Mouse (Mus musculus): ENCODE measurements around the gene Cacna1d. TPM values are rescaled to one million over a fixed set of nuclear protein-coding genes. Genes with fewer than 3 reads are reported as not detected.

Gene Cacna1d
- polyA plus RNA-seq, 1 experiment from 2014 or later: 2.2 TPM

DNA sequence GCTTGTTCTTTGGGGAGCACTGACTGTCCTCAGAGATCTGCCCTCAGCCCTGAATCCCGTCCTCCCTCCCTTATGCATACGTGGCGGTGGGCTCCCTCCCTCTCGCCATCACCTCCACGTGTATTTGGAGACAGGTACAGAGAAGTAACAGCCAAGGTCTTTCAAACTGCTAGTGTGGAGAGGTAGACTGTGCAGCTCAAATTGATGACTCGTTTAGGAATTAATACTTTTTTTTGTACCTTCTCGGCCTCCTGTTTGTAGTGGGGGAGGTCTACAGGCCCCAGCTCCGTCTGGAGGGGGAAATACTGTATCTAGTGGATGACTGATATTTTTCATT is 137.2 kb downstream of the Cacna1d start:
- 12% methylated on average over 8 of the region's 8 CpGs for WGBS
- Histone ChIP-seq H3K4me2 (replicated peaks; ENCODE audit: low read depth) (peak overlapping the region; percentile 83), H3K9me3 (ENCODE audit: control insufficient read depth, low read length) (no peaks in the 10 kb centered on the region), H3K27me3 (ENCODE audit: control insufficient read depth, insufficient read depth, low read length) (no peaks in the 10 kb centered on the region), H3K9ac (ENCODE audit: low read length) (peak overlapping the region; percentile 72; the same call in 1 of the 2 replicates), H3K4me3 (ENCODE audit: low read depth, low read length) (peak overlapping the region; percentile 58), H3K27ac (replicated peaks) (no peak overlapping the region), H3K36me3 (ENCODE audit: control insufficient read depth, insufficient read depth, low read length) (no peaks in the 10 kb centered on the region), H3K4me1 (replicated peaks; ENCODE audit: control insufficient read depth, insufficient read depth) (no peaks in the 10 kb centered on the region)
- no peak for ATAC-seq (ENCODE audit: low FRiP score, low TSS enrichment)
- TF ChIP-seq EP300 (optimal IDR thresholded peaks at IDR 0.05): no peak
- TF ChIP-seq CTCF (IDR thresholded peaks at IDR 0.05; ENCODE audit: low read depth): no peak
- no peak for DNase-seq (ENCODE audit: low spot score)

DNA sequence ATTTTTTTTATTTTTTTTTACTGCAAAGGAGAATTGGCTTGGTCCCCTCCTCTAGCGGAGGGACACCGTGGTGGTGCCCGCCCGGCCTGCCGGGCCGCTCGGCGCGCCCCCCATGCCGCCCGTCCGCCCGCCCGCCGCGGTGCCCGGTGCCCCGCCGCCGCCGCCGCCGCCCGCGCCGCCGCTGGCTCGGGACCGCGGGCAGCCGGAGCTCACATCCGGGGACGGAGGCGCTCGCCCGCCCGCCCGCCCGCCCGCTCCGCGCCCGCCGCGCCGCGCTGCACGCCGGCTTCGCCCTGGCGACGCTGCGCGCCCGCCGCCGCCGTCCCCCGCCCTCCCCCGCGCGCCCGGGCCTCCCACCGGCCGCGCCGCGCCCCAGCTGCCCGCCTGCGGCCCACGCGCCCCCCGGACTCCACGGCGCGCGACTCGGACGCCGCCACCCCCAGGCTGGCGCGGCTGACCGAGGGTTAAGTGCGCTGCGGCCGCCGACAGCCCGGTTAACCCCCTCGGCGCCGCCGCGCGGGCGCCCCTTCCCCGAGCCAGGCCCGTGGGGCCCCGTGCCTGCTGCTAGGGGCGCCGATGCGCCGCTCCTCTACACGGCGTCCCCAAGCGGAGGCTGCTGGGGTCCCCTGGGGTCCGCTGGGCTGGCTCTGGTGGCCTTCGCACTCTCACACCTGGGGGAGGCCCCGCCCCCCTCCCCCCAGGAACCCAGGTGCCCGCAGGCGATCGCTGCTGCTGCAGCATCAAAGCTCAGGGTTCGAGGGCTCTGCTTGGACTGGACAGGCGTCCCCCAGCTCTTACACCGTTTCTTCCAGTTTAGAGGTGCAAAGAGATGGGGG is 137.7 kb downstream of the Cacna1d start:
- Histone ChIP-seq H3K4me3 (ENCODE audit: low read depth, low read length) (peak overlapping the region; percentile 58), H3K4me2 (replicated peaks; ENCODE audit: low read depth) (peak overlapping the region; percentile 83), H3K9me3 (ENCODE audit: control insufficient read depth, low read length) (no peaks in the 10 kb centered on the region), H3K27ac (replicated peaks) (peak overlapping the region; percentile 63), H3K36me3 (ENCODE audit: control insufficient read depth, insufficient read depth, low read length) (no peaks in the 10 kb centered on the region), H3K9ac (ENCODE audit: low read length) (peak overlapping the region; percentile 72), H3K27me3 (ENCODE audit: control insufficient read depth, insufficient read depth, low read length) (no peaks in the 10 kb centered on the region), H3K4me1 (replicated peaks; ENCODE audit: control insufficient read depth, insufficient read depth) (no peaks in the 10 kb centered on the region)
- no peak for TF ChIP-seq EP300 (optimal IDR thresholded peaks at IDR 0.05)
- no peak for TF ChIP-seq CTCF (IDR thresholded peaks at IDR 0.05; ENCODE audit: low read depth)
- under 1% methylated on average over 42 of the region's 114 CpGs for WGBS
- ATAC-seq (ENCODE audit: low FRiP score, low TSS enrichment) (peak; percentile 53), DNase-seq (ENCODE audit: low spot score) (peak; percentile 48)

DNA sequence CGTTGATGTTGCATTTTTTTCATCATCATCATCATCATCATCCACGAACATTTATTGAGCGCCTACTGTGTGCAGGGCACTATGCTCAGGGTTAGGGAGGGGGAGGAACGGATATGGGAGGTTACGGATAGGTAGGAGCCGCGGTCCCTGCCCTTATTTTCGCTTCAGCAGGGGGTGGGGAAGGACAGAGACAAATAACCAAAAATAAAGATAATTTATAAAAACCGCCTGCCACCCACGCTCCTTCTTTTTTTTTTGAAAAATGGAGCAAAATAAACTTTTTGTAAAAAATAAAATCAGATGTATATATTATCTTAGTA is 138.3 kb downstream of the Cacna1d start:
- H3K27me3 ChIP-seq (ENCODE audit: control insufficient read depth, insufficient read depth, low read length): no peaks in the 10 kb centered on the region
- no peaks in the 10 kb centered on the region for H3K4me1 ChIP-seq (replicated peaks; ENCODE audit: control insufficient read depth, insufficient read depth)
- TF ChIP-seq CTCF (IDR thresholded peaks at IDR 0.05; ENCODE audit: low read depth) (no peak), EP300 (optimal IDR thresholded peaks at IDR 0.05) (no peak)
- ATAC-seq (ENCODE audit: low FRiP score, low TSS enrichment) (0 out of 2 replicates have a peak, but pooled peaks have one; percentile 13), DNase-seq (ENCODE audit: low spot score) (no peak)
- H3K9ac ChIP-seq (ENCODE audit: low read length): peak overlapping the region; percentile 72
- under 1% methylated on average over 10 of the region's 10 CpGs for WGBS
- H3K4me2 ChIP-seq (replicated peaks; ENCODE audit: low read depth): peak overlapping the region; percentile 83
- H3K4me3 ChIP-seq (ENCODE audit: low read depth, low read length): peak overlapping the region; percentile 41
- no peaks in the 10 kb centered on the region for H3K9me3 ChIP-seq (ENCODE audit: control insufficient read depth, low read length)
- no peaks in the 10 kb centered on the region for H3K36me3 ChIP-seq (ENCODE audit: control insufficient read depth, insufficient read depth, low read length)
- no peak overlapping the region for H3K27ac ChIP-seq (replicated peaks)

DNA sequence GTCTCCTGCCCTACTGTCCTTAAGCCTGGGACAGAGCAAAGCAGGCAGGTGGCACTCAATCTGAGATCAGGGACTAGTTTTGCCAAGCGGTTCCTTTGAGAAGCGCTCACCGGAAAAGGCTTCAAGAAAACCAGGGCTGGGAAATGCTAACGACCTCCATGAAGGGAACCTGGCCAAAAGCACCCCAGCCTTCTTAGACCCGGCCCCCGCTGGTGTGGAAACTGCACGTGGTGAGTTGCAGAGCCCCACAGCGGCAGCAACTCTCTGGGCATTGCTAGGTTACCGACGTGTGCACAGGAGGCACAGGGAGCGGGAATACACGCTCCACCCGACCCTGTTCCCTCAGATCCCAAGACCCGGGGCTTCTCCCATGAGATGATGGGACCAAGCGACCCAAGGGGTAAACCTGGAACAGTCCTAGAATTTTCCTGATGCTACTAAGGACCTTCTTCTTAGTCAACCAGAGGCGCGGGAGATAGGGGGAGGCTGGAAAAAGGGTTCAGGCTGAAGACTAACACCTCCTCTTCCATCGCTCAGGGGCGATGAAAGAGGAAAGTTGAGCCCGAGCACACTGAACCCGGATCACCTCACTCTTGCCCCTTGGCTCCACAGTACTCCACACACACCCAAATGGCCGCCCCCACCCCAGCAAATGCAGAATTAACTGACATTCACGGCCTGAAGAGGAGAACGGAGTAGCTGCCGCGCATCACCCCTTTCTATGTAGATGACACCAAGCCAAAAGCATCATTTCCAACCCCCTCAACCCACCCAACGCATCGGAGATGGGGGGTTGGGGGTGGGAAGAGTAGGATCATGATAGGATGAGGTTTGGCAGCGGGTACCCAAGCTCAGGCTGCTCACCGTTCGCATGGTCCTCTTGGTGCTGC is 138.9 kb downstream of the Cacna1d start:
- WGBS: 3% methylated on average over 31 of the region's 31 CpGs
- DNase-seq (ENCODE audit: low spot score) (peak; percentile 22), ATAC-seq (ENCODE audit: low FRiP score, low TSS enrichment) (peak; percentile 36; the same call in 1 of the 2 replicates)
- H3K4me1 ChIP-seq (replicated peaks; ENCODE audit: control insufficient read depth, insufficient read depth): no peaks in the 10 kb centered on the region
- peak overlapping the region; percentile 83 for H3K4me2 ChIP-seq (replicated peaks; ENCODE audit: low read depth)
- peak overlapping the region; percentile 41 for H3K4me3 ChIP-seq (ENCODE audit: low read depth, low read length)
- no peaks in the 10 kb centered on the region for H3K36me3 ChIP-seq (ENCODE audit: control insufficient read depth, insufficient read depth, low read length)
- H3K9ac ChIP-seq (ENCODE audit: low read length): peak overlapping the region; percentile 48
- H3K27me3 ChIP-seq (ENCODE audit: control insufficient read depth, insufficient read depth, low read length): no peaks in the 10 kb centered on the region
- no peak overlapping the region for H3K27ac ChIP-seq (replicated peaks)
- TF ChIP-seq EP300 (optimal IDR thresholded peaks at IDR 0.05) (no peak), CTCF (IDR thresholded peaks at IDR 0.05; ENCODE audit: low read depth) (no peak)
- no peaks in the 10 kb centered on the region for H3K9me3 ChIP-seq (ENCODE audit: control insufficient read depth, low read length)

DNA sequence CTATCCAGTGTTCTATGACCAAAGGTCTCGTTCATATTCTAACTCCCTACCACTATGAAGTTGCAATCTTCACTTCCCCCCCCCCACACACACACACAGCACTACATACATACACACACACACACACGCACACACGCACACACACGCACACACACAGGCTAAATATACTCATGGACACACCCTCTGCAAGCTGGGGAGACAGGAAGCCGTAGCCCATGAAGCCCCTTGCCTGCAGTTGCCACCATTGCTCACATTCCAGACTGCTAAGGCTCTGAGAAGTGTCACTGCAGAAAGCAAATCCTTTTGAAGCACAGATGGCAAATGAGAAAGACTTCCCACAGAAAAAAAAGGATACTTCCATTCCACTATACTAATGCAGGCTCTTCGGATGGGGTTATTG is 141.0 kb downstream of the Cacna1d start:
- WGBS: 59% methylated on average over 6 of the region's 6 CpGs
- no peak overlapping the region for H3K9ac ChIP-seq (ENCODE audit: low read length)
- ATAC-seq (ENCODE audit: low FRiP score, low TSS enrichment) (no peak), DNase-seq (ENCODE audit: low spot score) (no peak)
- H3K27ac ChIP-seq (replicated peaks): no peak overlapping the region
- H3K4me3 ChIP-seq (ENCODE audit: low read depth, low read length): no peak overlapping the region
- no peaks in the 10 kb centered on the region for H3K9me3 ChIP-seq (ENCODE audit: control insufficient read depth, low read length)
- H3K4me1 ChIP-seq (replicated peaks; ENCODE audit: control insufficient read depth, insufficient read depth): no peaks in the 10 kb centered on the region
- no peaks in the 10 kb centered on the region for H3K27me3 ChIP-seq (ENCODE audit: control insufficient read depth, insufficient read depth, low read length)
- H3K4me2 ChIP-seq (replicated peaks; ENCODE audit: low read depth): no peak overlapping the region
- H3K36me3 ChIP-seq (ENCODE audit: control insufficient read depth, insufficient read depth, low read length): no peaks in the 10 kb centered on the region
- TF ChIP-seq EP300 (optimal IDR thresholded peaks at IDR 0.05) (no peak), CTCF (IDR thresholded peaks at IDR 0.05; ENCODE audit: low read depth) (no peak)

All from stomach, postnatal 0 days (tissue).